Mouse (Mus musculus) midbrain, postnatal 0 days (tissue): ENCODE results near the gene Hs3st4. TPM values are rescaled to one million over a fixed set of nuclear protein-coding genes. Genes with fewer than 3 reads are reported as not detected.
A peak's percentile ranks its signal among the peaks of the same experiment; 100 is the strongest.

ENCODE experiments used
- ATAC-seq: fragments of 200-750 bp; cut with Nextera tagmentation; 2 replicates; pipeline ENCODE4 v1.8.0; 2017; ENCODE audit warnings: moderate number of reproducible peaks, mild to moderate bottlenecking, moderate TSS enrichment, moderate library complexity; ENCODE audit not compliant: low FRiP score
- DNase-seq: peaks from one replicate; pipeline ENCODE4 v3.0.0-alpha.2; 2015; ENCODE audit warnings: low spot score
- H3K27ac ChIP-seq: fragments of 300-500 bp; sonication (generic); 2 replicates; pipeline ENCODE4 v1.5.1; 2014; ENCODE audit warnings: low read depth, mild to moderate bottlenecking, low read length, mixed read lengths
- H3K27me3 ChIP-seq: fragments of 300-500 bp; sonication (generic); 2 replicates; pipeline ENCODE4 v1.6.1; 2014; ENCODE audit warnings: low read length, control low read depth, mixed read lengths; ENCODE audit not compliant: insufficient read depth
- H3K36me3 ChIP-seq: fragments of 300-500 bp; sonication (generic); 2 replicates; pipeline ENCODE4 v1.6.1; 2014; ENCODE audit warnings: low read length, control low read depth, mixed read lengths; ENCODE audit not compliant: insufficient read depth
- H3K4me1 ChIP-seq: fragments of 300-500 bp; sonication (generic); 2 replicates; pipeline ENCODE4 v1.6.1; 2014; ENCODE audit warnings: mild to moderate bottlenecking, control low read depth, antibody characterized with exemption, low read length, mixed read lengths; ENCODE audit not compliant: insufficient read depth
- H3K4me2 ChIP-seq: fragments of 300-500 bp; sonication (generic); 2 replicates; pipeline ENCODE4 v1.6.1; 2014; ENCODE audit warnings: low read depth, mild to moderate bottlenecking, low read length, mixed read lengths; ENCODE audit not compliant: poor library complexity, severe bottlenecking
- H3K4me3 ChIP-seq: fragments of 300-500 bp; sonication (generic); 2 replicates; pipeline ENCODE4 v1.5.1; 2014; ENCODE audit warnings: low read depth, mild to moderate bottlenecking, low read length, moderate library complexity
- H3K9ac ChIP-seq: fragments of 300-500 bp; sonication (generic); replicated peaks from 2 replicates; pipeline ENCODE4 v1.6.1; 2014; ENCODE audit warnings: mild to moderate bottlenecking, low read length, moderate library complexity, mixed read lengths; ENCODE audit not compliant: poor library complexity, severe bottlenecking
- H3K9me3 ChIP-seq: fragments of 300-500 bp; sonication (generic); 2 replicates; pipeline ENCODE4 v1.6.1; 2016; ENCODE audit warnings: low read length, control low read depth
- CTCF ChIP-seq: IDR thresholded peaks from 2 replicates; pipeline ENCODE4 v1.5.1; 2016; ENCODE audit warnings: antibody characterized with exemption, mild to moderate bottlenecking
- WGBS: fragments of 180-500 bp; shearing (Covaris S2); extraction: QIAGEN DNeasy Blood & Tissue Kit; methylation state at CpG from one replicate; pipeline ENCODE4 v1.1.7; 2014; 5-methylcytosine and 5-hydroxymethylcytosine counted together
- polyA plus RNA-seq: library from polyadenylated mRNA; unstranded; fragments of >200 nt; fragmentation: Nextera tagmentation; extraction: Ambion mirVana; gene quantifications from 2 replicates; pipeline ENCODE4 v1.2.1, GENCODE M21; 2015
- total RNA-seq: library from RNA; depleted of rRNA; stranded (reverse); fragments of >200 nt; gene quantifications from 2 replicates; pipeline ENCODE4 v1.2.3, GENCODE M21; 2014

The Hs3st4 gene
- total and polyA plus RNA-seq, 2 experiments from 2014 or later: 22.5 to 38.6 TPM

DNA sequence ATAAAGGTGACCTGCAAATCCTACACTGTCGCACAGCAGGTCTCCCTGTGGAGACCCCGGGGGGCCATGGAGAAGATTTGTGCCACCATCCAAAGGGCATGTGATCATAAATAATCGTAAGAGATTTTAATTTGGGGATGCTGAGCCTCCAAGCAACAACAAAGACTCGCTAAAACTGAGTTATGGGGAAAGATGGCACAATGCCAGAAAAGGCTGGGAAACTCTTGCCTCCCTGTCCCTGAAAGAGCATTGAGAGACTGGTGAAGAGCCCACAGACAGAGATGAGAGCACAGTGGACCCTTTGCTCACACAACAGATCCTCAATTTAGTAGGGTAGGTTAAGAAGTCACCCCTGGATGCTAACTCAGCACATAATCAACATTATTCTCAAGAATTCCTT lies 377.2 kb downstream of the Hs3st4 start:
- no peak overlapping the region for H3K27ac ChIP-seq
- no peaks in the 10 kb centered on the region for H3K9me3 ChIP-seq
- no peak for ATAC-seq
- no peak overlapping the region for H3K4me2 ChIP-seq
- no peak overlapping the region for H3K4me3 ChIP-seq
- no peak overlapping the region for H3K9ac ChIP-seq
- H3K4me1 ChIP-seq: no peaks in the 10 kb centered on the region
- 63% methylated on average over 4 of the region's 4 CpGs for WGBS
- no peak for DNase-seq
- H3K36me3 ChIP-seq: no peaks in the 10 kb centered on the region
- no peak for TF ChIP-seq CTCF
- H3K27me3 ChIP-seq: no peaks in the 10 kb centered on the region

GRCm38 (mm10) chr7:124372297-124372696 lies 389.6 kb downstream of the Hs3st4 start:
- no peaks in the 10 kb centered on the region for H3K4me1 ChIP-seq
- ATAC-seq (no peak), DNase-seq (no peak)
- no peak for TF ChIP-seq CTCF
- 87% methylated on average over 1 of the region's 1 CpGs for WGBS
- no peaks in the 10 kb centered on the region for H3K36me3 ChIP-seq
- no peak overlapping the region for H3K27ac ChIP-seq
- H3K9me3 ChIP-seq: no peaks in the 10 kb centered on the region
- no peaks in the 10 kb centered on the region for H3K27me3 ChIP-seq
- no peak overlapping the region for H3K9ac ChIP-seq
- no peak overlapping the region for H3K4me3 ChIP-seq
- no peak overlapping the region for H3K4me2 ChIP-seq

DNA sequence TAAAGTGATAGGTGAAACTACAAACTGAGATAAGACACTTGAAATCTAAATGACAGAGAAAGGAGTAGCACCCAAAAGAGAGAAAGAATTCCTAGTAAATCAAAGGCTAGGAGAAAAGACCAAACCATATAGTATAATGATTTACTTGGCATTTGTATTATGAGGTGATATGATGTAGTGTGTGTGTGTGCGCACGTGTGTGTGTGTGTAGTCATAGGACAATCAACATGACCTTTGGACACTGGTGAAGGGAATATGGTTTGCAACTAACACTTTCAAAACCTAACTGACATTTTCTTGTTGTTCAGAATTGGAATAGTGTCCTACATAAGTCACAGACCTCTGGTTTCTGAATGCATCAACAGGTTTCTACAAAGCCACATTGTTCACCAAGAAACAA lies 390.0 kb downstream of the Hs3st4 start:
- no peaks in the 10 kb centered on the region for H3K27me3 ChIP-seq
- no peaks in the 10 kb centered on the region for H3K4me1 ChIP-seq
- no peak for TF ChIP-seq CTCF
- ATAC-seq: no peak
- H3K27ac ChIP-seq: no peak overlapping the region
- no peak for DNase-seq
- no peak overlapping the region for H3K4me2 ChIP-seq
- H3K9ac ChIP-seq: no peak overlapping the region
- H3K9me3 ChIP-seq: no peaks in the 10 kb centered on the region
- H3K4me3 ChIP-seq: no peak overlapping the region
- 94% methylated on average over 2 of the region's 2 CpGs for WGBS
- no peaks in the 10 kb centered on the region for H3K36me3 ChIP-seq

DNA sequence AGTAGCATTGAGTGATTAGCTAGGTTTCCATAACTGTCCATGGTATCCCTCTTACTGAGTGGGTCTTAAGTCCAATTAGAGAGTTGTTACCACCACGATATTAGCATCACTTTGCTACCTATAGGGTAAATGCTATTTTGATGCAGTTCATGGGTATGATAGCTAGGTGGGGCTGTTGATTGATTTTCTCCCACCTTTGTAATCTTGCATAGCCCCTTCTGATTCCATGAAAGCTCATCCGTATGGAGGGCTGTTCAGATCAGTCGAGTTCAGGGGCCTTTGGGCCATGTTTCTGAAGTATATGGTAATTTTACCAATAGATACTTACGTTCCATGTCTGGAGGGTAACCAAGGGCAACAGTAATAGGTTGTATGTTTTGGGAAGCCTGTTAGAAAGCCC lies 400.8 kb downstream of the Hs3st4 start:
- WGBS: 24% methylated on average over 4 of the region's 4 CpGs
- no peak for ATAC-seq
- peak; percentile 30 for DNase-seq
- Histone ChIP-seq H3K27me3 (no peaks in the 10 kb centered on the region), H3K36me3 (no peaks in the 10 kb centered on the region), H3K27ac (no peak overlapping the region), H3K4me2 (no peak overlapping the region), H3K4me1 (no peaks in the 10 kb centered on the region), H3K4me3 (no peak overlapping the region), H3K9me3 (no peaks in the 10 kb centered on the region), H3K9ac (no peak overlapping the region)
- peak; percentile 60 for TF ChIP-seq CTCF

GRCm38 (mm10) chr7:124399184-124399583 lies 416.5 kb downstream of the Hs3st4 start:
- Histone ChIP-seq H3K4me3 (no peak overlapping the region), H3K9me3 (no peaks in the 10 kb centered on the region), H3K9ac (no peak overlapping the region), H3K27me3 (no peaks in the 10 kb centered on the region), H3K36me3 (no peaks in the 10 kb centered on the region), H3K4me2 (no peak overlapping the region), H3K4me1 (no peaks in the 10 kb centered on the region), H3K27ac (no peak overlapping the region)
- no peak for TF ChIP-seq CTCF
- no peak for ATAC-seq
- DNase-seq: no peak

- no peaks in the 10 kb centered on the region for H3K9me3 ChIP-seq
- H3K27me3 ChIP-seq: no peaks in the 10 kb centered on the region
- no peak overlapping the region for H3K4me2 ChIP-seq
- H3K36me3 ChIP-seq: no peaks in the 10 kb centered on the region
- DNase-seq: peak; percentile 22
- H3K4me3 ChIP-seq: no peak overlapping the region
- H3K9ac ChIP-seq: no peak overlapping the region
- no peaks in the 10 kb centered on the region for H3K4me1 ChIP-seq
- ATAC-seq: no peak
- no peak for TF ChIP-seq CTCF
- no peak overlapping the region for H3K27ac ChIP-seq
Measured at GRCm38 (mm10) chr7:124426951-124427350, 444.3 kb downstream of the Hs3st4 start.
